Mouse (Mus musculus): ENCODE measurements around the gene Plscr1. TPM values are rescaled to one million over a fixed set of nuclear protein-coding genes. Genes with fewer than 3 reads are reported as not detected.

Gene Plscr1
- polyA plus RNA-seq, 1 experiment from 2014 or later = 98.8 TPM

- ATAC-seq (no peak), DNase-seq (ENCODE audit: low read depth, low spot score) (no peak)
- H3K27me3 ChIP-seq = no peaks in the 10 kb centered on the region
- ChIA-PET CTCF (interaction anchor here (1.4 to 1.6 kb wide), 2 partner anchors 11 kb away, joined by 4 to 5 read pairs; no protein-coding TSS in a partner anchor), POLR2A (interaction anchor here (0.6 kb wide), 1 partner anchor 20 kb away, joined by 3 read pairs; no protein-coding TSS in a partner anchor)
- no peak for TF ChIP-seq CTCF (IDR thresholded peaks at IDR 0.05)
- in situ Hi-C loops (cut with MboI; ENCODE audit: low pct_unique_long_range_greater_than_20kb) = no loop called here
Observed at GRCm38 (mm10) chr9:92253585-92254321, 4.2 kb downstream of the Plscr1 start.

GRCm38 (mm10) chr9:92260481-92261159 lies 11.1 kb downstream of the Plscr1 start:
- ATAC-seq (no peak), DNase-seq (ENCODE audit: low read depth, low spot score) (no peak)
- CTCF ChIA-PET = no interaction called here
- in situ Hi-C loops (cut with MboI; ENCODE audit: low pct_unique_long_range_greater_than_20kb) = no loop called here
- POLR2A ChIA-PET = no interaction called here
- no peak for TF ChIP-seq CTCF (IDR thresholded peaks at IDR 0.05)
- H3K27me3 ChIP-seq = no peaks in the 10 kb centered on the region

GRCm38 (mm10) chr9:92265719-92266118 lies 16.2 kb downstream of the Plscr1 start:
- in situ Hi-C loops (cut with MboI; ENCODE audit: low pct_unique_long_range_greater_than_20kb) = no loop called here
- ChIA-PET CTCF (interaction anchor here (1.0 to 1.6 kb wide), 4 partner anchors 10 to 279 kb away, joined by 3 to 5 read pairs (median 3); no protein-coding TSS in a partner anchor), POLR2A (interaction anchor here (1.7 kb wide), 1 partner anchor 10 kb away, joined by 4 read pairs; no protein-coding TSS in a partner anchor)
- TF ChIP-seq CTCF (IDR thresholded peaks at IDR 0.05) = no peak
- no peak for ATAC-seq
- no peak for DNase-seq (ENCODE audit: low read depth, low spot score)
- no peaks in the 10 kb centered on the region for H3K27me3 ChIP-seq

- DNase-seq (ENCODE audit: low read depth, low spot score) = no peak
- no peaks in the 10 kb centered on the region for H3K27me3 ChIP-seq
- no peak for TF ChIP-seq CTCF (IDR thresholded peaks at IDR 0.05)
- in situ Hi-C loops (cut with MboI; ENCODE audit: low pct_unique_long_range_greater_than_20kb) = no loop called here
- ChIA-PET POLR2A (no interaction called here), CTCF (no interaction called here)
- ATAC-seq = no peak
Observed at GRCm38 (mm10) chr9:92266558-92267171, 17.1 kb downstream of the Plscr1 start.

- CTCF ChIA-PET = interaction anchor here (1.4 kb wide), 1 partner anchor 17 kb away, joined by 3 read pairs; no protein-coding TSS in a partner anchor
- TF ChIP-seq CTCF (IDR thresholded peaks at IDR 0.05) = no peak
- no peaks in the 10 kb centered on the region for H3K27me3 ChIP-seq
- in situ Hi-C loops (cut with MboI; ENCODE audit: low pct_unique_long_range_greater_than_20kb) = no loop called here
- POLR2A ChIA-PET = no interaction called here
- peak; percentile 56 for ATAC-seq
- DNase-seq (ENCODE audit: low read depth, low spot score) = no peak
Observed at GRCm38 (mm10) chr9:92267732-92268131, 18.2 kb downstream of the Plscr1 start.

GRCm38 (mm10) chr9:92269829-92270404 lies 20.4 kb downstream of the Plscr1 start:
- TF ChIP-seq CTCF (IDR thresholded peaks at IDR 0.05) = no peak
- no peak for DNase-seq (ENCODE audit: low read depth, low spot score)
- CTCF ChIA-PET = interaction anchor here (1.6 to 2.1 kb wide), 2 partner anchors 19 to 21 kb away, joined by 4 to 5 read pairs; partner anchors contain the start of gene Plscr1
- ATAC-seq = no peak
- H3K27me3 ChIP-seq = no peaks in the 10 kb centered on the region
- in situ Hi-C loops (cut with MboI; ENCODE audit: low pct_unique_long_range_greater_than_20kb) = no loop called here
- POLR2A ChIA-PET = interaction anchor here (1.4 kb wide), 1 partner anchor 19 kb away, joined by 4 read pairs; no protein-coding TSS in a partner anchor

GRCm38 (mm10) chr9:92270927-92271326 lies 21.4 kb downstream of the Plscr1 start:
- in situ Hi-C loops (cut with MboI; ENCODE audit: low pct_unique_long_range_greater_than_20kb) = no loop called here
- ATAC-seq = no peak
- TF ChIP-seq CTCF (IDR thresholded peaks at IDR 0.05) = no peak
- H3K27me3 ChIP-seq = no peaks in the 10 kb centered on the region
- peak; percentile 89 for DNase-seq (ENCODE audit: low read depth, low spot score)
- ChIA-PET CTCF (interaction anchor here (1.6 to 2.1 kb wide), 2 partner anchors 20 to 22 kb away, joined by 4 to 5 read pairs; partner anchors contain the start of gene Plscr1), POLR2A (interaction anchor here (0.6 to 1.4 kb wide), 2 partner anchors 20 to 280 kb away, joined by 3 to 4 read pairs; no protein-coding TSS in a partner anchor)

GRCm38 (mm10) chr9:92272650-92273049 lies 23.1 kb downstream of the Plscr1 start:
- DNase-seq (ENCODE audit: low read depth, low spot score) (no peak), ATAC-seq (no peak)
- ChIA-PET POLR2A (no interaction called here), CTCF (interaction anchor here (0.9 kb wide), 1 partner anchor 26 kb away, joined by 3 read pairs; no protein-coding TSS in a partner anchor)
- in situ Hi-C loops (cut with MboI; ENCODE audit: low pct_unique_long_range_greater_than_20kb) = no loop called here
- no peaks in the 10 kb centered on the region for H3K27me3 ChIP-seq
- TF ChIP-seq CTCF (IDR thresholded peaks at IDR 0.05) = no peak

GRCm38 (mm10) chr9:92273271-92273670 lies 23.7 kb downstream of the Plscr1 start:
- ChIA-PET POLR2A (no interaction called here), CTCF (interaction anchor here (1.0 to 1.1 kb wide), 2 partner anchors 10 to 16 kb away, joined by 3 read pairs; no protein-coding TSS in a partner anchor)
- no peak for TF ChIP-seq CTCF (IDR thresholded peaks at IDR 0.05)
- ATAC-seq (peak; percentile 68), DNase-seq (ENCODE audit: low read depth, low spot score) (peak; percentile 83)
- in situ Hi-C loops (cut with MboI; ENCODE audit: low pct_unique_long_range_greater_than_20kb) = no loop called here
- no peaks in the 10 kb centered on the region for H3K27me3 ChIP-seq

All from Patski (cell line).